Mouse (Mus musculus): ENCODE data around the gene Dedd.
"Not testable (repeated sequence)": the region's sequence is repeated elsewhere in the genome, so short reads cannot be mapped to it uniquely, and the experiment has no call there.

DNA sequence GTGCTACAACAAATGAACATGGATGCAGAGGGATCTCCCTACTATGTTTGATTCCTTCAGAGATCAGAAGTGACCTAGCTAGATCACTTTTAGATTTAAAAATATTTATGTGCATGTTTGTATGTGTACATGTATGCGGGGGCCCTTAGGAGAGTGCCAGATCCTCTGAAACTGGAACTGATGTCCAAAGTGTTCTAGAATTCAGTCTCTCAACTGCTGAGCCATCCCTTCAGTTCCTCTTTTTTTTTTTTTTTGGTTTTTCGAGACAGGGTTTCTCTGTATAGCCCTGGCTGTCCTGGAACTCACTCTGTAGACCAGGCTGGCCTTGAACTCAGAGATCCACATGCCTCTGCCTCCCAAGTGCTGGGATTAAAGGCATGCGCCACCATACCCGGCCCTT, 2.4 kb upstream of the Dedd start:
- not testable (repeated sequence) for TF ChIP-seq POLR2A (IDR thresholded peaks at IDR 0.05; ENCODE audit: low read depth, low read length); CTCF (IDR thresholded peaks at IDR 0.05; ENCODE audit: extremely low read depth, insufficient read length, insufficient replicate concordance, low read depth, low read length)
